Mouse (Mus musculus): ENCODE measurements around the gene Dna2.
A peak's percentile ranks its signal among the peaks of the same experiment; 100 is the strongest.
"Not testable (repeated sequence)": the region's sequence is repeated elsewhere in the genome, so short reads cannot be mapped to it uniquely, and the experiment has no call there.

Dna2 gene

GRCm38 (mm10) chr10:62946738-62947471 is at the start of gene Dna2:
Gene Dna2 (plus strand): TSS chr10:62947026.
- peak; percentile 94 for DNase-seq (ENCODE audit: low read depth, low spot score)

DNA sequence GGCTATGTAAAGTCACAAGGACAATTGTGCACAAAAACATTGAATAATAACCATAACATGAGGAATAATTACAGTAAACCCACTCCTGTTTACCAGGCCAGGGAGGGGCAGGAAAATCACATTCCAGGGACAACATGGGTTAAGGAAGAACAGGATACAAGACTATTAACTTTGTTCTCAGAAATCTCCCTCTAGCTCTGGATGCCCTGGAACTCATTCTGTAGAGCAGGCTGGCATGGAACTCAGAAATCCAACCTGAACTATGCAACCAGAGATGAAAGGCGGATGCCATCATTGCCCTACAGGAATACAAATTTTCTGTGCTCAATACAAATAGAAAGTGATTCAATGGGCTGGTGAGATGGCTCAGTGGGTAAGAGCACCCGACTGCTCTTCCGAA is 49.4 kb upstream of the Dna2 start:
- DNase-seq (ENCODE audit: low read depth, low spot score), result no peak

DNA sequence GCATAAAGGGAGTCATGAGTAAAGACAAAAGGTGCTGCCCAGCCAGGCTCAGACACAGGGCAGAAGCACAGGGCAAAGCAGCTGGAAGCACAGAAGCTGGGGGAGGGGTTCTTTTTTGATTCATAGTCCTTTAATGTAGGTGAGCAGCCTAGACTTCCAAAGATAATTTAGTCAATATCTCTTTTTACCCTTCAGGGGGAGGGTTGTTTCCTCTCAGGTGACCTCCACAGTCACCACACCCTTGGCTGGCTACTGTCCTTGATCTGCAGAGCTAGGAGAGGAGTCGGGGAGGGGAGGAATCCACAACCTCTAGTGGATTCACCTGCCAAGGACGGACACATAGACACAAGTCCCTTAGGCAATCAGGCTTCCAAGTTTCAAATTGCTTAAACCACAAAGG is 48.8 kb upstream of the Dna2 start:
- no peak for DNase-seq (ENCODE audit: low read depth, low spot score)

- DNase-seq (ENCODE audit: low read depth, low spot score), result no peak
Observed at GRCm38 (mm10) chr10:62900144-62900543, 46.7 kb upstream of the Dna2 start.

GRCm38 (mm10) chr10:62901826-62902225 is 45.0 kb upstream of the Dna2 start:
- no peak for DNase-seq (ENCODE audit: low read depth, low spot score)

GRCm38 (mm10) chr10:62902829-62903228 is 44.0 kb upstream of the Dna2 start:
- DNase-seq (ENCODE audit: low read depth, low spot score), result no peak

- DNase-seq (ENCODE audit: low read depth, low spot score), result no peak
Observed at GRCm38 (mm10) chr10:62906336-62906735, 40.5 kb upstream of the Dna2 start.

- not testable (repeated sequence) for DNase-seq (ENCODE audit: low read depth, low spot score)
Observed at GRCm38 (mm10) chr10:62908896-62909295, 37.9 kb upstream of the Dna2 start, which contains the start of gene Tet1. Gene Tet1 (minus strand): TSS chr10:62908996.

- DNase-seq (ENCODE audit: low read depth, low spot score), result no peak
Observed at GRCm38 (mm10) chr10:62911120-62911519, 35.7 kb upstream of the Dna2 start.

DNA sequence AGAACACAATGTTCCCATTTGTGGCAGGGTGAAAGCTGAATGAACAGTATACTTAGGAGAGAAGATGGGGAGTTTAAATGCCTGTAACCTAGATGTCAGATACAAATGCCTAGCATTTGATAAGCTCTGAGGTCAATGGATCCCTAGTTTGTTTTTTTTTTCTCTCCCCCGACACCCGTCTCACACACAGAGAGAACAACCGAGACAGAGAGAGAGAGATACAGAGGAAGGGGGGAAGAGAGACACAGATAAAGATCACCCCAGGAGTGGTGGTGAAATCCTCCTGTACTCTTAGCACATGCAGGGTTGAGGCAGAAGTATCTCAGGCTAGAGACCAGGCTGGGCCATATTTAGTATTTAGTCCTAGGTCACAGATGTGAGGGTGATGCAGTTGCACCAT is 27.8 kb upstream of the Dna2 start:
- DNase-seq (ENCODE audit: low read depth, low spot score), result no peak

DNA sequence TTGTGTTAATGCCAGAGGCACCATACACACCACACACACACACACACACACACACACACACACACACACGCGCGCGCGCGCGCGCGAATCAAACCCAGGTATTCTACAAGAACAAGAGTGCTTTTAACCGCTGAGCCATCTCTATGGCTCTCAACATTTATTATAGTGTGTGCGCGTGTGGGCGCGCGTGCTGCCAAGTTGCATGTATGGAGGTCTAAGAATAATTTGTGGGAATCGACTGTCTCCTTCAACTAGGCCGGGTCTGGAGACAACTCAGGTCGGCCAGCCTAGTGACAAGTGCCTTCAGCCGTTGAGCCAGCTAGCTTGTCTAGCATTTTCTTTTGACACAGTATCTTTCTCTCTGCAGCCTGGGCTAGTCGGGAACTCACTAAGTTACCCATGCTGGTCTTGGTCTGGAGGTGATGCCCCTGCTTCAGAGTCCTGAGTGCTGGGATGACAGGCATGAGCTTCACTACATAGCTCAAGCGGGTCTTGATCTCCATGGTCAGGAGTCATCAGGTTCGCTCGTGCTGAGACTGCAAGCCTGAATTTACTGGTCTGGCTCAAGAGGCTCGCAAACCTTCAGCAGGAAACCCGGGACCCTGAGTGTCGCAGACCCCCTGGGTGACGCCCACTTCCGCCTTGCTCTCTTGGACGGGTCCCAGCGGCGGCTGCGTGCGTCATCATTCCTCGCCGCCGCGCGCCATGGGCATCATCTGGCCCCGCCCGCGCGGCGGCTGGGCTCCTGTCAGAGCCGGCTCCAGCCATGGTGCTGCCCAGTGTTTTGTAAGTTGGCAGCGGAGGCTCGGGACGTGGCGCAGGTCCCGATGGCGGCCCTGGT is 26.7 kb upstream of the Dna2 start, which contains the start of gene Slc25a16:
Gene Slc25a16, plus strand, starts transcription at position 709 of the 841 bp plus-strand sequence.
- peak; percentile 94 for DNase-seq (ENCODE audit: low read depth, low spot score)

- DNase-seq (ENCODE audit: low read depth, low spot score), result no peak
Observed at GRCm38 (mm10) chr10:62920766-62921156, 26.1 kb upstream of the Dna2 start.

DNA sequence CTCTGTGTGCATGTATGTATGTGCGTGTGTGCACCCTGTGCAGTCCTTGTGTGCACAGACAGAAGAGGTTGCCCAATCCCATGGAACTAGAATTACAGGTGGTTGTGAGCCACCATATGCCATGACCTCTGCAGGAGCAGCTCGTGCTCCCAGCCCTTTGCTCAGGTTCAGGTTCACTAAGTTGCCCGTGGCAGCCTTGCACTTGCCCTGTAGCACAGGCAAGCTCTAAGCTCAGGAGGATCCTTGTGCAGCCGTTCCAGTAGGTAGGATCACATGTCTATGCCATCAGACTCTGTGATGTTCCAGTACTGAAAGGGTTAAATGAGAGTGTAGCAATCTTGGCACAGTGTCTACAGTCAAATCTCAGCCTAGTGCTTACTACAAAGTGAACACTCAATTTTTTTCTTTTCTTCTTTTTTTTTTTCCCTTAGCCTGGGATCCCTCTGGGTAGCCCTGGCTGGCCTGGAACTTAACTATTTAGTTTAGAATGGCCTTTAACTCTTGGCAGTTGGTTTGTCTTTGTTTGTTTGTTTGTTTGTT is 22.7 kb upstream of the Dna2 start:
- no peak for DNase-seq (ENCODE audit: low read depth, low spot score)

GRCm38 (mm10) chr10:62932381-62932780 is 14.4 kb upstream of the Dna2 start:
- no peak for DNase-seq (ENCODE audit: low read depth, low spot score)

GRCm38 (mm10) chr10:62944975-62945580 is 1.7 kb upstream of the Dna2 start:
- no peak for DNase-seq (ENCODE audit: low read depth, low spot score)

- DNase-seq (ENCODE audit: low read depth, low spot score), result no peak
Observed at GRCm38 (mm10) chr10:62948551-62948950, 1.7 kb downstream of the Dna2 start.

GRCm38 (mm10) chr10:62963956-62964355 is 17.1 kb downstream of the Dna2 start:
- no peak for DNase-seq (ENCODE audit: low read depth, low spot score)

- no peak for DNase-seq (ENCODE audit: low read depth, low spot score)
Observed at GRCm38 (mm10) chr10:62965796-62966195, 19.0 kb downstream of the Dna2 start.

- no peak for DNase-seq (ENCODE audit: low read depth, low spot score)
Observed at GRCm38 (mm10) chr10:62966291-62966690, 19.5 kb downstream of the Dna2 start.

DNA sequence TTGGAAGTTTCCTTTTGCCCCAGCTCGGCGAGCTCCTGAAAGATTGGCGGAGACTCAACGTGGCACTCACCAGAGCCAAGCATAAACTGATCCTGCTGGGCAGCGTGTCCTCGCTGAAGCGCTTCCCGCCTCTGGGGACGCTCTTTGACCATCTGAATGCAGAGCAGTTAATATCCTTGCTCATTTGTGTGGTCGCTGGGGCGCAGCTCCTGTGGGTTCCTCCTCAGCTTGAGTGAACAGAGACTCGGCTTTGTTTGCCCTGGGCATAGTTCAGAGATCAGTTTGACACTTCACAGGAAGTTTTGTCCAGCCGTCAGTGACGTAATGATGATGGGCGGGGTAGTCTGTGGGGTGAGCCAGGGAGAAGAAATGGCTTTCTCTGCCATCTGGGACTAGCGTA is 25.0 kb downstream of the Dna2 start:
- no peak for DNase-seq (ENCODE audit: low read depth, low spot score)

- no peak for DNase-seq (ENCODE audit: low read depth, low spot score)
Observed at GRCm38 (mm10) chr10:62979667-62980038, 32.8 kb downstream of the Dna2 start.
